In genomic region chr11:70865223-70865622, GRCm38 (mm10) we compare ENCODE assay signal across 31 mouse cellular contexts. TPM values are rescaled to one million over a fixed set of nuclear protein-coding genes. Genes with fewer than 3 reads are reported as not detected.
"Had no signal": no experiment of that assay in that cellular context is flagged by ENCODE, and none has a peak within 500 bp of the region (broad histone marks: within the 10 kb centered on the region; RNA-seq: fewer than 3 reads in every experiment).

No protein-coding gene starts in this region.

- H3K4me3 ChIP-seq: heart, embryonic 12.5 days; hindbrain, embryonic 10.5 days; hindbrain, embryonic 12.5 days; kidney, embryonic 15.5 days; left cerebral cortex, adult 2 months; limb, embryonic 10.5 days; limb, embryonic 12.5 days; liver, embryonic 13.5 days; liver, embryonic 15.5 days had no signal

- H3K36me3 ChIP-seq: heart, embryonic 12.5 days; hindbrain, embryonic 12.5 days; kidney, embryonic 15.5 days; limb, embryonic 10.5 days; limb, embryonic 12.5 days; liver, embryonic 13.5 days; liver, embryonic 15.5 days had no signal

- H3K27me3 ChIP-seq: heart, embryonic 12.5 days; hindbrain, embryonic 12.5 days; kidney, embryonic 15.5 days; limb, embryonic 12.5 days; liver, embryonic 13.5 days; liver, embryonic 15.5 days had no signal

- H3K9ac ChIP-seq: heart, embryonic 12.5 days; hindbrain, embryonic 12.5 days; hindbrain, embryonic 14.5 days; kidney, embryonic 15.5 days; limb, embryonic 12.5 days; liver, embryonic 13.5 days; liver, embryonic 15.5 days had no signal

- DNase-seq: gastrocnemius, postnatal 14 days; heart, adult 18-20 months; heart, postnatal 10 days; heart, postnatal 4 days; kidney, adult 11 months; kidney, adult 2 months; kidney, adult 9 months; kidney, postnatal 14 days; kidney, postnatal 36 days; liver; liver, embryonic 13.5 days had no signal

- H3K4me1 ChIP-seq: hindbrain, embryonic 10.5 days; hindbrain, embryonic 12.5 days; kidney, embryonic 15.5 days; limb, embryonic 10.5 days; limb, embryonic 12.5 days had no signal

- ATAC-seq: hindbrain, embryonic 16.5 days; intestine, embryonic 16.5 days had no signal

- H3K27ac ChIP-seq: hindbrain, embryonic 10.5 days; hindbrain, embryonic 12.5 days; hindbrain, embryonic 14.5 days; kidney, embryonic 15.5 days; kidney, postnatal 0 days; left cerebral cortex, adult 2 months; limb, embryonic 10.5 days; limb, embryonic 12.5 days; liver, embryonic 13.5 days; liver, embryonic 15.5 days had no signal

RNA-seq across cellular contexts. Expression of gene Scimp, which starts 52.8 kb away (rescaled TPM):
- total RNA-seq: gastrocnemius, adult 18-20 months; gastrocnemius, adult 8-10 months; gastrocnemius, postnatal 4 days; granulocyte monocyte progenitor cell, adult 5-6 weeks; heart, postnatal 10 days; heart, postnatal 4 days; layer of hippocampus, postnatal 10 days; layer of hippocampus, postnatal 25 days; left cerebral cortex, adult 2 months; left cerebral cortex, postnatal 14 days; left cerebral cortex, postnatal 36 days had no signal
- polyA plus RNA-seq: heart, embryonic 12.5 days; hindbrain, embryonic 10.5 days; hindbrain, embryonic 12.5 days; hindbrain, embryonic 14.5 days; limb, embryonic 12.5 days had no signal
